Comparison of ENCODE assay signal across 8 mouse cellular contexts in the genomic region with DNA sequence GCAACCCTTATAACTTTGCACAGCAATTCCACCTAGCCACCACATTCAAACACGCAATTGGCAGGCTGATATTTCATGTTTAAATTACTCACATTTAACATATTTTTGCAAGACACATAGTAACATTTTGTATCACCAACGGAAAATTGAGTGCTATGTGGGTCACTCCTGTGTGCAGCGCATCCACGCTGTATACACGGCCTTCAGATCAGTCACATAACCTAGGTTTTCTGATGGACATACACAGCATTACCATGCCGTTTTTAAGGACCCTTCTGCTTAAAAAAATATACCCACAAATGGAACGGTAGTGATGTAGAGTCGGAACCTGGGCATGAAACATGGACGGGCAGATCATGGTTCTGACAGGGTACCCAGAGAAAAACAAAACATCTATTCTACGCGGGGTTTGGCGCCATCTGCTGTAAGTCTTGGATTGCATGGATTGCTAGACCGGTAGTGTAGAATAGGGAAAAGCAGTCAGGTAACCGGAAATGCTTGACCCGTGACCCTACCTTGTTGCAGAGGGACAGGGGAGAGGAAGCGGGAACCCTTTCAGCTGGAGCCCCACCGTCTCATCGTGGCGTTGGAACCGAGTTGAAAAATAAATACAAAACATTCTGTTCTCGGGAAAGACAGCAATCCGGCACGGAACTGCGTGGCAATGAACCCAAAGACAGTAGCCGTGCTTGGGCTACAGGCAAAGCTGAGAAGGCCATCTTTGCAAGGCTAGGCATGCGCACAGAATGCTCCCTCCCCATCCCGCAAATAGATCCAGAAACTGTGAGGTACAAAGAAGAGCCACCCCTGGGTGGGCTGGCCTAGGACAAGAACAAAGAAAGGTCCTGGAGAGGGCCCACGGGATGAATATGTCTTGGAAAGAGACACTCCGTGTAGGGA. TPM values are rescaled to one million over a fixed set of nuclear protein-coding genes. Genes with fewer than 3 reads are reported as not detected.
DNase-seq lines count a peak whose midpoint lies in the region; ATAC-seq and TF ChIP-seq lines count a peak whose summit lies in the region.

No protein-coding gene starts in this region.

- ATAC-seq in forebrain, embryonic 12.5 days (ENCODE audit: low FRiP score) = peak; percentile 73
- ATAC-seq in liver, embryonic 14.5 days (ENCODE audit: insufficient read depth) = no peak
- no peak for ATAC-seq in activated CD4-positive, CD25-positive, alpha-beta regulatory T cell, adult 4 months

- peaks cover 3% of the 10 kb centered on the region; the same call in 1 of the 2 replicates for H3K27me3 ChIP-seq in forebrain, embryonic 12.5 days
- no peaks in the 10 kb centered on the region for H3K27me3 ChIP-seq in liver, embryonic 14.5 days (ENCODE audit: control insufficient read depth, insufficient read depth, low read length)

- intact Hi-C loops in heart, postnatal 36 days (cut with DNase I) = loop anchor here (2.0 kb wide), 1 partner anchor 45 kb away; no protein-coding TSS in a partner anchor

- no peaks in the 10 kb centered on the region for H3K4me1 ChIP-seq in forebrain, embryonic 12.5 days
- H3K4me1 ChIP-seq in liver, embryonic 14.5 days (replicated peaks; ENCODE audit: control insufficient read depth in 2 of 2, insufficient read depth in 2 of 2, low read length in 1 of 2) = no peaks in the 10 kb centered on the region

- DNase-seq in ES-CJ7 (ENCODE audit: low read depth, low spot score) = peak; percentile 86
- peak; percentile 80 for DNase-seq in brain, embryonic 14.5 days (ENCODE audit: low read depth)
- DNase-seq in heart, postnatal 36 days = peak; percentile 62 to 69
- DNase-seq in large intestine, adult 2 months (ENCODE audit: low read depth, low spot score) = peak; percentile 47
- peak in 1 of 3 experiments; percentile 19 for DNase-seq in liver, embryonic 14.5 days (ENCODE audit: low read depth in 3 of 3, low spot score in 3 of 3)
- DNase-seq in ovary, adult 18-20 months (ENCODE audit: low spot score) = peak; percentile 28

- H3K36me3 ChIP-seq in forebrain, embryonic 12.5 days (replicated peaks) = no peaks in the 10 kb centered on the region
- no peaks in the 10 kb centered on the region for H3K36me3 ChIP-seq in liver, embryonic 14.5 days (replicated peaks; ENCODE audit: control insufficient read depth, insufficient read depth, low read depth)

- no peak overlapping the region for H3K9ac ChIP-seq in forebrain, embryonic 12.5 days
- no peak overlapping the region for H3K9ac ChIP-seq in liver, embryonic 14.5 days (replicated peaks)

- 46% methylated on average over 29 of the region's 29 CpGs for WGBS in forebrain, embryonic 12.5 days
- 41% methylated on average over 29 of the region's 29 CpGs for WGBS in large intestine, adult 2 months
- WGBS in liver, embryonic 14.5 days (ENCODE audit: insufficient replicate concordance) = 34% methylated on average over 29 of the region's 29 CpGs

- no peaks in the 10 kb centered on the region for H3K9me3 ChIP-seq in forebrain, embryonic 12.5 days
- H3K9me3 ChIP-seq in liver, embryonic 14.5 days (ENCODE audit: control insufficient read depth, low read length) = no peaks in the 10 kb centered on the region

- H3K4me3 ChIP-seq in forebrain, embryonic 12.5 days (replicated peaks) = no peak overlapping the region
- no peak overlapping the region for H3K4me3 ChIP-seq in liver, embryonic 14.5 days (ENCODE audit: insufficient read depth in 1 of 2, low read depth in 2 of 2, low read length in 2 of 2)

- H3K4me2 ChIP-seq in forebrain, embryonic 12.5 days = peak overlapping the region; percentile 22; the same call in 1 of the 2 replicates
- H3K4me2 ChIP-seq in liver, embryonic 14.5 days (ENCODE audit: low read depth) = no peak overlapping the region; the same call in 1 of the 2 replicates

- no peak for TF ChIP-seq POLR2A in brain, embryonic 14.5 days (IDR thresholded peaks at IDR 0.05; ENCODE audit: borderline replicate concordance, extremely low read depth, insufficient read depth, insufficient read length, poor library complexity, severe bottlenecking)

- TF ChIP-seq EP300 in liver, embryonic 14.5 days (IDR thresholded peaks at IDR 0.05; ENCODE audit: low read depth) = no peak

- H3K27ac ChIP-seq in forebrain, embryonic 12.5 days = no peak overlapping the region
- H3K27ac ChIP-seq in liver, embryonic 14.5 days = no peak overlapping the region

- TF ChIP-seq CTCF in brain, embryonic 14.5 days (IDR thresholded peaks at IDR 0.05; ENCODE audit: borderline replicate concordance, extremely low read depth, insufficient read depth, insufficient read length) = peak; percentile 75; the same call in 1 of the 2 replicates
- peak; percentile 70 for TF ChIP-seq CTCF in liver, embryonic 14.5 days (IDR thresholded peaks at IDR 0.05; ENCODE audit: low read depth)

RNA-seq across cellular contexts. Expression of gene Ppef2, which starts 16.5 kb away (rescaled TPM):
- polyA plus RNA-seq in brain, embryonic 14.5 days (2012; rRNA removed) = 0.74 and 1.3 TPM in 2 replicates
- polyA plus RNA-seq in forebrain, embryonic 12.5 days (2016; fragmentation: Nextera tagmentation; extraction: Ambion mirVana) = 0.14 and 0.34 TPM in 2 replicates
- total RNA-seq in heart, postnatal 36 days (2021) = not detected
- polyA plus RNA-seq in large intestine, adult 2 months (2012; rRNA removed) = 0.88 and 2.7 TPM in 2 replicates
- polyA plus RNA-seq in liver, embryonic 14.5 days (2012; rRNA removed) = 0.05 and 0.13 TPM in 2 replicates
- polyA plus RNA-seq in liver, embryonic 14.5 days (2014; fragmentation: Nextera tagmentation; extraction: Ambion mirVana) = not detected in 2 replicates
- under 1 TPM; 0.15 to 0.34 TPM for polyA plus RNA-seq in activated CD4-positive, CD25-positive, alpha-beta regulatory T cell, adult 4 months (2017; shearing (Covaris generic))

RNA-seq across cellular contexts. Expression of gene U90926, which starts 24.4 kb away (rescaled TPM):
- not detected in 2 replicates for polyA plus RNA-seq in brain, embryonic 14.5 days (2012; rRNA removed)
- polyA plus RNA-seq in forebrain, embryonic 12.5 days (2016; fragmentation: Nextera tagmentation; extraction: Ambion mirVana) = not detected in 2 replicates
- total RNA-seq in heart, postnatal 36 days (2021) = not detected
- 0.45 and 2.4 TPM in 2 replicates for polyA plus RNA-seq in large intestine, adult 2 months (2012; rRNA removed)
- polyA plus RNA-seq in liver, embryonic 14.5 days (2012; rRNA removed) = not detected in 2 replicates
- polyA plus RNA-seq in liver, embryonic 14.5 days (2014; fragmentation: Nextera tagmentation; extraction: Ambion mirVana) = not detected in 2 replicates
- polyA plus RNA-seq in activated CD4-positive, CD25-positive, alpha-beta regulatory T cell, adult 4 months (2017; shearing (Covaris generic)) = not detected

RNA-seq across cellular contexts. Expression of gene Naaa, which starts 38.4 kb away (rescaled TPM):
- polyA plus RNA-seq in brain, embryonic 14.5 days (2012; rRNA removed) = 9.4 and 15.5 TPM in 2 replicates
- polyA plus RNA-seq in forebrain, embryonic 12.5 days (2016; fragmentation: Nextera tagmentation; extraction: Ambion mirVana) = 3.7 and 4.1 TPM in 2 replicates
- 10 to 100 TPM; 12.2 to 13.3 TPM for total RNA-seq in heart, postnatal 36 days (2021)
- 30.2 and 53.1 TPM in 2 replicates for polyA plus RNA-seq in large intestine, adult 2 months (2012; rRNA removed)
- polyA plus RNA-seq in liver, embryonic 14.5 days (2012; rRNA removed) = 4.3 and 4.4 TPM in 2 replicates
- 3.6 and 4.5 TPM in 2 replicates for polyA plus RNA-seq in liver, embryonic 14.5 days (2014; fragmentation: Nextera tagmentation; extraction: Ambion mirVana)
- polyA plus RNA-seq in activated CD4-positive, CD25-positive, alpha-beta regulatory T cell, adult 4 months (2017; shearing (Covaris generic)) = 10 to 100 TPM in 1 of 2 experiments, 1 to 10 TPM in 1; 9.2 to 11.5 TPM
